Mouse (Mus musculus) heart, embryonic 14.5 days (tissue): Measurements from ENCODE around the gene Ttc28. TPM values are rescaled to one million over a fixed set of nuclear protein-coding genes. Genes with fewer than 3 reads are reported as not detected.

ENCODE experiments used
- ATAC-seq: fragments of 200-750 bp; cut with Nextera tagmentation; 2 replicates; pipeline ENCODE4 v1.8.0; 2017; ENCODE audit warnings: low read depth, moderate TSS enrichment; ENCODE audit not compliant: insufficient number of reproducible peaks, insufficient read depth, low FRiP score
- H3K27ac ChIP-seq, 2 experiments: fragments of 200-500 bp in 1 of 2; fragments of 300-500 bp in 1 of 2; sonication (generic) in 1 of 2; replicated peaks in 1 of 2; 2 replicates each; pipeline ENCODE4 v1.5.1; 2012 to 2014; ENCODE audit warnings: low read depth in 2 of 2, low read length in 2 of 2, control low read depth in 1 of 2, mild to moderate bottlenecking in 1 of 2, mixed read lengths in 1 of 2; ENCODE audit not compliant: control insufficient read depth in 1 of 2, insufficient read depth in 1 of 2
- H3K27me3 ChIP-seq: fragments of 300-500 bp; sonication (generic); 2 replicates; pipeline ENCODE4 v1.6.1; 2014; ENCODE audit warnings: mild to moderate bottlenecking, low read length, control low read depth; ENCODE audit not compliant: control insufficient read depth, insufficient read depth
- H3K36me3 ChIP-seq: fragments of 300-500 bp; sonication (generic); 2 replicates; pipeline ENCODE4 v1.6.1; 2014; ENCODE audit warnings: mild to moderate bottlenecking, control low read depth, low read length, mixed read lengths; ENCODE audit not compliant: control insufficient read depth, insufficient read depth
- H3K4me1 ChIP-seq, 2 experiments: fragments of 200-500 bp in 1 of 2; fragments of 300-500 bp in 1 of 2; sonication (generic) in 1 of 2; 2 replicates each; pipeline ENCODE4 v1.6.1; 2012 to 2014; ENCODE audit warnings: low read length in 2 of 2, control low read depth in 1 of 2, mixed read lengths in 1 of 2; ENCODE audit not compliant: control insufficient read depth in 2 of 2, insufficient read depth in 2 of 2
- H3K4me2 ChIP-seq: fragments of 300-500 bp; sonication (generic); 2 replicates; pipeline ENCODE4 v1.6.1; 2014; ENCODE audit warnings: mild to moderate bottlenecking, low read length
- H3K4me3 ChIP-seq, 2 experiments: fragments of 200-500 bp in 1 of 2; fragments of 300-500 bp in 1 of 2; sonication (generic) in 1 of 2; 2 replicates each; pipeline ENCODE4 v1.5.1; 2012 to 2014; ENCODE audit warnings: low read length in 2 of 2, mild to moderate bottlenecking in 2 of 2, control low read depth in 1 of 2, low read depth in 1 of 2, moderate library complexity in 1 of 2; ENCODE audit not compliant: control insufficient read depth in 1 of 2, insufficient read depth in 1 of 2
- H3K9ac ChIP-seq: fragments of 300-500 bp; sonication (generic); 2 replicates; pipeline ENCODE4 v1.6.1; 2014; ENCODE audit warnings: mild to moderate bottlenecking, low read length
- H3K9me3 ChIP-seq: fragments of 300-500 bp; sonication (generic); 2 replicates; pipeline ENCODE4 v1.6.1; 2016; ENCODE audit warnings: low read length, control low read depth; ENCODE audit not compliant: control insufficient read depth
- WGBS: fragments of 180-500 bp; shearing (Covaris S2); extraction: QIAGEN DNeasy Blood & Tissue Kit; methylation state at CpG from one replicate; pipeline ENCODE4 v1.1.7; 2014; 5-methylcytosine and 5-hydroxymethylcytosine counted together
- polyA plus RNA-seq: library from polyadenylated mRNA; unstranded; fragments of >200 nt; fragmentation: Nextera tagmentation; extraction: Ambion mirVana; gene quantifications from 2 replicates; pipeline ENCODE4 v1.2.1, GENCODE M21; 2014

Gene Ttc28
- polyA plus RNA-seq, 1 experiment from 2014 or later, result 9.0 TPM

GRCm38 (mm10) chr5:111033489-111033888, 153.9 kb downstream of the Ttc28 start:
- Histone ChIP-seq H3K9me3 (no peaks in the 10 kb centered on the region), H3K27me3 (no peaks in the 10 kb centered on the region; the same call in 1 of the 2 replicates), H3K4me1 (peaks cover 2 to 3% of the 10 kb centered on the region in 2 experiments; a peak in 2 of 4 replicates), H3K36me3 (no peaks in the 10 kb centered on the region), H3K9ac (no peak overlapping the region), H3K27ac (no peak overlapping the region), H3K4me3 (no peak overlapping the region), H3K4me2 (no peak overlapping the region)
- ATAC-seq, result no peak
- WGBS, result 78% methylated on average over 4 of the region's 4 CpGs

- Histone ChIP-seq H3K4me3 (no peak overlapping the region), H3K9ac (no peak overlapping the region), H3K36me3 (no peaks in the 10 kb centered on the region), H3K4me2 (no peak overlapping the region), H3K4me1 (no peaks in the 10 kb centered on the region; a peak in 1 of 4 replicates), H3K27me3 (no peaks in the 10 kb centered on the region; the same call in 1 of the 2 replicates), H3K27ac (no peak overlapping the region), H3K9me3 (no peaks in the 10 kb centered on the region)
- WGBS, result 67% methylated on average over 7 of the region's 7 CpGs
- ATAC-seq, result no peak
Observed at GRCm38 (mm10) chr5:111037123-111037748, 157.6 kb downstream of the Ttc28 start.

- Histone ChIP-seq H3K4me2 (no peak overlapping the region), H3K9ac (no peak overlapping the region), H3K9me3 (no peaks in the 10 kb centered on the region), H3K27ac (no peak overlapping the region), H3K4me3 (no peak overlapping the region), H3K36me3 (no peaks in the 10 kb centered on the region), H3K27me3 (peaks cover 10% of the 10 kb centered on the region), H3K4me1 (peaks cover 0 to 11% of the 10 kb centered on the region in 2 experiments; a peak in 3 of 4 replicates)
- WGBS, result 59% methylated on average over 6 of the region's 6 CpGs
- ATAC-seq, result no peak
Observed at GRCm38 (mm10) chr5:111039771-111040170, 160.2 kb downstream of the Ttc28 start.

- H3K27me3 ChIP-seq, result peaks cover 11% of the 10 kb centered on the region
- no peak overlapping the region for H3K9ac ChIP-seq
- H3K4me1 ChIP-seq, result peaks cover 2 to 18% of the 10 kb centered on the region in 2 experiments; a peak in 3 of 4 replicates
- H3K36me3 ChIP-seq, result no peaks in the 10 kb centered on the region
- 76% methylated on average over 5 of the region's 5 CpGs for WGBS
- H3K4me2 ChIP-seq, result no peak overlapping the region
- no peak overlapping the region for H3K4me3 ChIP-seq
- no peaks in the 10 kb centered on the region for H3K9me3 ChIP-seq
- no peak for ATAC-seq
- no peak overlapping the region for H3K27ac ChIP-seq
Observed at GRCm38 (mm10) chr5:111041952-111042351, 162.3 kb downstream of the Ttc28 start.

DNA sequence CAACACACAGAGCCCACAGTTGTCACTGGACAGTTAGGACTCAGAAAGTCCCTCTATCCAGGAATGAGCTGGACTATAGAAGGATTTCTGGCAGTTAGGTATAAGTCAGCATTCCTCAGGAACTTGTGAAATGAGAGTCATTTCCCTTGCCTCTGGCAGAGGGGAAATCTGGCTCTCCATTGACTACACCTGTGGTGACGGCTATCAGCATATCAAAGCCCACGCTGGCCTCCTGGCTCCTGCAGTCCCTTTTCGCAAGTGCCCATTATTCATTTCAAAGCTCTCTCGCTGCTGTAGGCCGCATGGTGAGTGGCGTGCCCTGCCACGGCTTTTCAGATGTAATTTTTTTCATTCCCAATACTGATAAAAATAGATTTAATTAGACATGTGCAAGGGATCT, 164.6 kb downstream of the Ttc28 start:
- Histone ChIP-seq H3K27ac (no peak overlapping the region), H3K27me3 (peaks cover 15% of the 10 kb centered on the region), H3K4me3 (no peak overlapping the region), H3K9me3 (no peaks in the 10 kb centered on the region), H3K4me1 (peaks cover 2 to 18% of the 10 kb centered on the region in 2 experiments; a peak in 3 of 4 replicates), H3K9ac (no peak overlapping the region), H3K4me2 (no peak overlapping the region), H3K36me3 (no peaks in the 10 kb centered on the region)
- no peak for ATAC-seq
- WGBS, result 61% methylated on average over 7 of the region's 7 CpGs

DNA sequence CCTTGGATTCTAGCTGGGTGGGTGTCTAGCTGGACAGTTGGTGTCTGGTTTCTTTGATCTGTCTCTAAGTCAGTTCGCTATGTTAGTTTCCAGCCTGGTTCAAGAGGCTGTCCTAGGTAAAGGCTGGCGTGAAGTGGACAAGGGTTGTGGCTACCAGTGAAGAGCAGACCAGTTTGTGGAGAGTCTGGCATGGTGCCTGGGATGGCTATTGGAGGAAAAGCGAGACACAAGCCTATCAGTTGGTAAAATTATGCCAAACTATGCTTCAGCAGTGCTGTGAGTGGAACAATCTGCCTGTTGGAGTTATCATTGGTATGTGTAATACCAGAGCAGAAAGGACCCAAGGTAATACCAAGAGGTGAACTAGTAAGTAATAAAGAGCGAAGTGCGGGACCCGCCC, 166.8 kb downstream of the Ttc28 start:
- H3K9ac ChIP-seq, result no peak overlapping the region
- H3K4me3 ChIP-seq, result no peak overlapping the region
- no peak overlapping the region for H3K27ac ChIP-seq
- no peak overlapping the region for H3K4me2 ChIP-seq
- ATAC-seq, result no peak
- H3K27me3 ChIP-seq, result peaks cover 15% of the 10 kb centered on the region
- H3K9me3 ChIP-seq, result no peaks in the 10 kb centered on the region
- no peaks in the 10 kb centered on the region for H3K36me3 ChIP-seq
- peaks cover 2 to 18% of the 10 kb centered on the region in 2 experiments; a peak in 3 of 4 replicates for H3K4me1 ChIP-seq
- WGBS, result 74% methylated on average over 6 of the region's 6 CpGs

GRCm38 (mm10) chr5:111046841-111047476, 167.4 kb downstream of the Ttc28 start:
- Histone ChIP-seq H3K4me1 (peaks cover 2 to 18% of the 10 kb centered on the region in 2 experiments; a peak in 3 of 4 replicates), H3K27ac (no peak overlapping the region)
- WGBS, result 77% methylated on average over 14 of the region's 14 CpGs

More at GRCm38 (mm10) chr5:111046841-111047476, 167.4 kb downstream of the Ttc28 start:
- no peak for ATAC-seq
- H3K9me3 ChIP-seq, result no peaks in the 10 kb centered on the region
- peaks cover 15% of the 10 kb centered on the region for H3K27me3 ChIP-seq
- no peaks in the 10 kb centered on the region for H3K36me3 ChIP-seq
- no peak overlapping the region for H3K9ac ChIP-seq
- H3K4me2 ChIP-seq, result no peak overlapping the region
- H3K4me3 ChIP-seq, result no peak overlapping the region
